Mouse (Mus musculus): Measurements from ENCODE around the gene Dact3. TPM values are rescaled to one million over a fixed set of nuclear protein-coding genes. Genes with fewer than 3 reads are reported as not detected.
A peak's percentile ranks its signal among the peaks of the same experiment; 100 is the strongest.

Gene Dact3
- polyA plus RNA-seq, 1 experiment from 2014 or later: 7.6 TPM

- no peak for ATAC-seq (ENCODE audit: low read depth)
- H3K27ac ChIP-seq (replicated peaks; ENCODE audit: low read depth, low read length): no peak overlapping the region
- H3K4me2 ChIP-seq (ENCODE audit: low read depth, low read length): no peak overlapping the region
- H3K36me3 ChIP-seq (ENCODE audit: control insufficient read depth, insufficient read depth, low read length): peaks cover 61% of the 10 kb centered on the region
- no peak for DNase-seq (ENCODE audit: low spot score)
- H3K4me3 ChIP-seq (ENCODE audit: low read depth, low read length): no peak overlapping the region
- 84% methylated on average over 7 of the region's 9 CpGs for WGBS
- H3K27me3 ChIP-seq (replicated peaks; ENCODE audit: control insufficient read depth, insufficient read depth, low read length): no peaks in the 10 kb centered on the region
- no peak overlapping the region for H3K9ac ChIP-seq (ENCODE audit: low read depth, low read length)
- H3K4me1 ChIP-seq (ENCODE audit: control insufficient read depth, insufficient read depth, low read length): peaks cover 37% of the 10 kb centered on the region
- H3K9me3 ChIP-seq (ENCODE audit: control insufficient read depth, low read length): no peaks in the 10 kb centered on the region
Measured at GRCm38 (mm10) chr7:16918014-16918413, 42.9 kb downstream of the Dact3 start.

- Histone ChIP-seq H3K27me3 (replicated peaks; ENCODE audit: control insufficient read depth, insufficient read depth, low read length) (no peaks in the 10 kb centered on the region), H3K9ac (ENCODE audit: low read depth, low read length) (no peak overlapping the region), H3K4me2 (ENCODE audit: low read depth, low read length) (no peak overlapping the region), H3K4me1 (ENCODE audit: control insufficient read depth, insufficient read depth, low read length) (peaks cover 38% of the 10 kb centered on the region), H3K36me3 (ENCODE audit: control insufficient read depth, insufficient read depth, low read length) (peaks cover 61% of the 10 kb centered on the region), H3K9me3 (ENCODE audit: control insufficient read depth, low read length) (no peaks in the 10 kb centered on the region), H3K4me3 (ENCODE audit: low read depth, low read length) (no peak overlapping the region), H3K27ac (replicated peaks; ENCODE audit: low read depth, low read length) (no peak overlapping the region)
- ATAC-seq (ENCODE audit: low read depth) (no peak), DNase-seq (ENCODE audit: low spot score) (no peak)
- 70% methylated on average over 3 of the region's 3 CpGs for WGBS
Measured at GRCm38 (mm10) chr7:16918670-16919069, 43.6 kb downstream of the Dact3 start.

DNA sequence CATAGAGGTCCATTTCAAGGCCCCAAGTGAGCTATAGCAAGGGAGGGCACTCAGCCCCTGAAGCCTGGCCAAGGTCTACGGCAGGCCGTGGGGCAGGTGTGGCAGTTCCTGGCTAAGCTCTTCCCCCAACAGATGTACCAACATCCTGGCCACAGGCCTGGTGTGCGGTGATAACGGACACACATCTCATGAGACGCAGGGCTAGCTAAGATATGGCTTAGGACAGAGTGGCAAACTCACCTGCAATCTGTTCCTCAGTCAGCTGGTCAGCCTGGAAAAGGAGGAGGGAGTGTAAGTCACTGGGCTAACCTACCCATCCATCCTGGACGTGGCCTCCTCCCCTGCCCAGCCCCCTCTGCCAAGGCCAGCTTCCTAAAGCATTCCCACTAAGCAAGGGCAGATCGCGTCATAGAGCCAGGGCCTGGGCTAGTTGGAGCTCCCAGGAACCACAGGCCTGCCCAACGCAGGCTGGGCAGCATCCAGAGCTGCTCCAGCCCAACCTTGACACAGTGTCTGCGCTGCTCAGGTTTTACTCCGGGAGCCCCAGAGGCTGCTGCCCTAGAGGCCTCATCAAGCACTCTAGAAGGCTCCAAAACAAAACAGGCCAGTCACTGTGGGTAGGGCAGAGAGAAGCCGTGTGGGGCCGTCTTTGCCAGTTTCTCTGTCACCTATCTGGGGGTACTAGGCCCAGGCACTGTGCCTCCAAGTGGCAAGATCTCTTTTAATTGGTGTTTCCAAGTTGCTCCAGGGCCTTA is 44.5 kb downstream of the Dact3 start:
- H3K4me2 ChIP-seq (ENCODE audit: low read depth, low read length): peak overlapping the region; percentile 17
- no peaks in the 10 kb centered on the region for H3K27me3 ChIP-seq (replicated peaks; ENCODE audit: control insufficient read depth, insufficient read depth, low read length)
- H3K4me1 ChIP-seq (ENCODE audit: control insufficient read depth, insufficient read depth, low read length): peaks cover 38% of the 10 kb centered on the region

GRCm38 (mm10) chr7:16920150-16920579 is 45.0 kb downstream of the Dact3 start:
- peaks cover 38% of the 10 kb centered on the region for H3K4me1 ChIP-seq (ENCODE audit: control insufficient read depth, insufficient read depth, low read length)
- H3K9me3 ChIP-seq (ENCODE audit: control insufficient read depth, low read length): no peaks in the 10 kb centered on the region
- ATAC-seq (ENCODE audit: low read depth): no peak
- no peak for DNase-seq (ENCODE audit: low spot score)
- H3K27me3 ChIP-seq (replicated peaks; ENCODE audit: control insufficient read depth, insufficient read depth, low read length): no peaks in the 10 kb centered on the region
- peak overlapping the region; percentile 39 for H3K27ac ChIP-seq (replicated peaks; ENCODE audit: low read depth, low read length)
- peak overlapping the region; percentile 45; the same call in 1 of the 2 replicates for H3K9ac ChIP-seq (ENCODE audit: low read depth, low read length)
- WGBS: 68% methylated on average over 7 of the region's 7 CpGs
- H3K36me3 ChIP-seq (ENCODE audit: control insufficient read depth, insufficient read depth, low read length): peaks cover 50% of the 10 kb centered on the region
- H3K4me2 ChIP-seq (ENCODE audit: low read depth, low read length): peak overlapping the region; percentile 17
- H3K4me3 ChIP-seq (ENCODE audit: low read depth, low read length): peak overlapping the region; percentile 8; the same call in 1 of the 2 replicates

More for the DNA sequence above, 44.5 kb downstream of the Dact3 start:
- Histone ChIP-seq H3K4me3 (ENCODE audit: low read depth, low read length) (peak overlapping the region; percentile 8; the same call in 1 of the 2 replicates), H3K27ac (replicated peaks; ENCODE audit: low read depth, low read length) (peak overlapping the region; percentile 39), H3K9ac (ENCODE audit: low read depth, low read length) (peak overlapping the region; percentile 45; the same call in 1 of the 2 replicates), H3K36me3 (ENCODE audit: control insufficient read depth, insufficient read depth, low read length) (peaks cover 56% of the 10 kb centered on the region), H3K9me3 (ENCODE audit: control insufficient read depth, low read length) (no peaks in the 10 kb centered on the region)
- no peak for ATAC-seq (ENCODE audit: low read depth)
- 77% methylated on average over 13 of the region's 13 CpGs for WGBS
- no peak for DNase-seq (ENCODE audit: low spot score)

DNA sequence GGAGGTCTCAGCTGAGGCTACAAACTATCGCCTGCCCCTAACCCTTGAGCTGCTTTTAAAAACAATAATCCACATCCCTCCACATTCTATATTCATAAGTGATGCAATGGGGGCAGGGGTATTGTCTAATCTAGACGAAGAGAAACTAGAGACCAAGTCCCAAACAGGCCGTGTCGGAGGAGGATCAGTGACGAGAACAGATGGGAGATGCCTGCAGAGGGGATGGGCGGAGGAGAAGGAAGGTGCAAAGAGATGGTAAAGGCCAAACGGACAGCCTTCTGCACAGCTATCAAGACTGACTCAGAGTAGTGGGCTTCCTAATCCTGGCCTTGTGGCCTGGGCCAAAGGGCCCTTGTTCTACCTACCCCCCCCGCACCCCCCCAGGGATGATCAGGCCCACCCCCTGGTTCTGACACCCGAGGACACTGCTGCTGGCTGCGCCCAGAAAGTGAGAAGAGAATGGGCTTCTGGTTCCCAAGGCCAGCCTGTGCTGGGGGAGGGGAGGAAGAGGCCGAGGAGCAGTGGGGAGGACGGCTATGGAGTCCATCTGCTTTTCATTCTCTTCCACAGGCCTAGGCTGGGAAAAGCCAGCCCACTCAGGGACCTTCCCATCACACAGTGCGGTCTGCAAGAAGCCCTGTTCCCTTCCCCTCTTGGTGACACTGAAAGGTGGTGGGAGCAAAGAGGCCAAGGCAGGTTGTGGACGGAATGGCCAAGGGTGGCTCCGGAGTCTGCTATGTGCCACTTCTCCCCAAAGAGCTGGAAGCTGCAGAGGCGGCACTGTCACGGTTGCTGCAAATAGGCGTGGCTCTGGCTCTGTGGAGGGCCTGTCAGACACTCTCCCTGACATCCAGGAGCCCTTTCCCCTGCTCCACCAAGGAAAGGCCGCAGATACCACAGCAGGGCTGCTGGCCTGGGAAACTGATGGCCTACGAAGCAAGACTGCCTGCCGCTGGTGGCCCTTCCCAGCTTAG is 46.0 kb downstream of the Dact3 start:
- Histone ChIP-seq H3K27me3 (replicated peaks; ENCODE audit: control insufficient read depth, insufficient read depth, low read length) (no peaks in the 10 kb centered on the region), H3K9me3 (ENCODE audit: control insufficient read depth, low read length) (no peaks in the 10 kb centered on the region), H3K9ac (ENCODE audit: low read depth, low read length) (peak overlapping the region; percentile 97), H3K4me2 (ENCODE audit: low read depth, low read length) (peak overlapping the region; percentile 92), H3K4me1 (ENCODE audit: control insufficient read depth, insufficient read depth, low read length) (peaks cover 38% of the 10 kb centered on the region), H3K27ac (replicated peaks; ENCODE audit: low read depth, low read length) (peak overlapping the region; percentile 96), H3K4me3 (ENCODE audit: low read depth, low read length) (peak overlapping the region; percentile 99), H3K36me3 (ENCODE audit: control insufficient read depth, insufficient read depth, low read length) (peaks cover 40% of the 10 kb centered on the region)
- ATAC-seq (ENCODE audit: low read depth) (no peak), DNase-seq (ENCODE audit: low spot score) (peak; percentile 72)
- 29% methylated on average over 18 of the region's 21 CpGs for WGBS

DNA sequence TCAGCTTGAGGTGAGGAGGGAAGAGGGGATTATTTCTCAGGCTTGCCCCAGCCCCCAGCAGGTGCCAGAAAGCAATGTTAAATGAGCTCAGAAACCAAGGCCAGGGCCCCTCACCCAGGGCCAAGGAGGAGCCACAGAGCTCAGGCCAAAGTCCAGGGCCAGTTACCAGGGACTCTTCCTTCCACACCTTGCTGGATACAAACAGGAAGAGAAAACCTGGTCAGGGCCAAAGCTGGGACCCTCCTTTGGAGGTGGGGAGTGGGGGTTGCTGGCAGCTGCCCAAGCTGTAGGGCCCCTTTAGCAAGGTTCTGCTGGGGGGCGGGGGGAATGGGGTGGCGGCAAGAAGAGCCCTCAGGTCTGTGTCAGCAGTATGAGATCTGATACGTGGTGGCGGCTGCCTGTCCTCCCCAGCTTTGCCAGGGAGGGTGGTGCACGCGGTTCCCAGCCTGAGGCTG is 46.8 kb downstream of the Dact3 start:
- 16% methylated on average over 5 of the region's 6 CpGs for WGBS
- ATAC-seq (ENCODE audit: low read depth): no peak
- Histone ChIP-seq H3K4me3 (ENCODE audit: low read depth, low read length) (peak overlapping the region; percentile 99), H3K9me3 (ENCODE audit: control insufficient read depth, low read length) (no peaks in the 10 kb centered on the region), H3K36me3 (ENCODE audit: control insufficient read depth, insufficient read depth, low read length) (peaks cover 32% of the 10 kb centered on the region), H3K9ac (ENCODE audit: low read depth, low read length) (peak overlapping the region; percentile 97), H3K4me1 (ENCODE audit: control insufficient read depth, insufficient read depth, low read length) (peaks cover 38% of the 10 kb centered on the region), H3K4me2 (ENCODE audit: low read depth, low read length) (peak overlapping the region; percentile 92), H3K27ac (replicated peaks; ENCODE audit: low read depth, low read length) (peak overlapping the region; percentile 96), H3K27me3 (replicated peaks; ENCODE audit: control insufficient read depth, insufficient read depth, low read length) (no peaks in the 10 kb centered on the region)
- DNase-seq (ENCODE audit: low spot score): no peak

- peaks cover 27% of the 10 kb centered on the region for H3K36me3 ChIP-seq (ENCODE audit: control insufficient read depth, insufficient read depth, low read length)
- H3K27ac ChIP-seq (replicated peaks; ENCODE audit: low read depth, low read length): peak overlapping the region; percentile 96
- peak overlapping the region; percentile 99 for H3K4me3 ChIP-seq (ENCODE audit: low read depth, low read length)
- H3K9me3 ChIP-seq (ENCODE audit: control insufficient read depth, low read length): no peaks in the 10 kb centered on the region
- H3K27me3 ChIP-seq (replicated peaks; ENCODE audit: control insufficient read depth, insufficient read depth, low read length): no peaks in the 10 kb centered on the region
- no peak for DNase-seq (ENCODE audit: low spot score)
- H3K4me2 ChIP-seq (ENCODE audit: low read depth, low read length): peak overlapping the region; percentile 92
- whole genome bisulfite sequencing: 37% methylated on average over 9 of the region's 10 CpGs
- peak overlapping the region; percentile 97 for H3K9ac ChIP-seq (ENCODE audit: low read depth, low read length)
- peaks cover 38% of the 10 kb centered on the region for H3K4me1 ChIP-seq (ENCODE audit: control insufficient read depth, insufficient read depth, low read length)
- no peak for ATAC-seq (ENCODE audit: low read depth)
Measured at GRCm38 (mm10) chr7:16922360-16922973, 47.4 kb downstream of the Dact3 start.

Data from embryonic facial prominence, embryonic 14.5 days (tissue).